Mouse (Mus musculus) kidney, embryonic 15.5 days (tissue): ENCODE results near the gene Ahcyl2. TPM values are rescaled to one million over a fixed set of nuclear protein-coding genes. Genes with fewer than 3 reads are reported as not detected.

ENCODE experiments used
- polyA plus RNA-seq: library from polyadenylated mRNA; unstranded; fragments of >200 nt; fragmentation: Nextera tagmentation; extraction: Ambion mirVana; gene quantifications from 2 replicates; pipeline ENCODE4 v1.2.1, GENCODE M21; 2015

The Ahcyl2 gene
- polyA plus RNA-seq, 1 experiment from 2014 or later, result 16.1 TPM

Other genes starting within 250 kb of the Ahcyl2 start
- 6.1 and 7.4 TPM in 2 replicates for gene Irf5, start 241.4 kb upstream of the Ahcyl2 start, polyA plus RNA-seq
- 91.3 and 93.2 TPM in 2 replicates for gene Tnpo3, start 158.1 kb upstream of the Ahcyl2 start, polyA plus RNA-seq
- 19.0 and 19.2 TPM in 2 replicates for gene Tspan33, start 73.8 kb upstream of the Ahcyl2 start, polyA plus RNA-seq
- 50.7 and 55.0 TPM in 2 replicates for gene Smo, start 32.5 kb upstream of the Ahcyl2 start, polyA plus RNA-seq
- 1.3 and 1.4 TPM in 2 replicates for gene Strip2, start 149.0 kb downstream of the Ahcyl2 start, polyA plus RNA-seq